Mouse (Mus musculus) hindbrain, embryonic 12.5 days (tissue): ENCODE results near the gene Kndc1. TPM values are rescaled to one million over a fixed set of nuclear protein-coding genes. Genes with fewer than 3 reads are reported as not detected.

Source experiments
- ATAC-seq: fragments of 200-750 bp; cut with Nextera tagmentation; 2 replicates; pipeline ENCODE4 v1.8.0; 2017; ENCODE audit warnings: moderate TSS enrichment; ENCODE audit not compliant: low FRiP score
- H3K27ac ChIP-seq: fragments of 300-500 bp; sonication (generic); 2 replicates; pipeline ENCODE4 v1.5.1; 2016; ENCODE audit warnings: mild to moderate bottlenecking
- H3K27me3 ChIP-seq: fragments of 300-500 bp; sonication (generic); 2 replicates; pipeline ENCODE4 v1.6.1; 2016; ENCODE audit warnings: mild to moderate bottlenecking
- H3K36me3 ChIP-seq: fragments of 300-500 bp; sonication (generic); 2 replicates; pipeline ENCODE4 v1.6.1; 2016; ENCODE audit warnings: mild to moderate bottlenecking
- H3K4me1 ChIP-seq: fragments of 300-500 bp; sonication (generic); 2 replicates; pipeline ENCODE4 v1.6.1; 2016
- H3K4me2 ChIP-seq: fragments of 300-500 bp; sonication (generic); replicated peaks from 2 replicates; pipeline ENCODE4 v1.6.1; 2016; ENCODE audit warnings: mild to moderate bottlenecking
- H3K4me3 ChIP-seq: fragments of 300-500 bp; sonication (generic); 2 replicates; pipeline ENCODE4 v1.5.1; 2016; ENCODE audit warnings: mild to moderate bottlenecking
- H3K9ac ChIP-seq: fragments of 300-500 bp; sonication (generic); 2 replicates; pipeline ENCODE4 v1.6.1; 2016; ENCODE audit warnings: mild to moderate bottlenecking, moderate library complexity
- H3K9me3 ChIP-seq: fragments of 300-500 bp; sonication (generic); replicated peaks from 2 replicates; pipeline ENCODE4 v1.6.1; 2016; ENCODE audit warnings: mild to moderate bottlenecking
- whole genome bisulfite sequencing: fragments of 180-500 bp; shearing (Covaris S2); methylation state at CpG from one replicate; pipeline ENCODE4 v1.1.7; 2016; 5-methylcytosine and 5-hydroxymethylcytosine counted together
- polyA plus RNA-seq: library from polyadenylated mRNA; unstranded; fragments of >200 nt; fragmentation: Nextera tagmentation; extraction: Ambion mirVana; gene quantifications from 2 replicates; pipeline ENCODE4 v1.2.1, GENCODE M21; 2016

Kndc1 gene
- 3.5 and 3.8 TPM in 2 replicates for polyA plus RNA-seq

DNA sequence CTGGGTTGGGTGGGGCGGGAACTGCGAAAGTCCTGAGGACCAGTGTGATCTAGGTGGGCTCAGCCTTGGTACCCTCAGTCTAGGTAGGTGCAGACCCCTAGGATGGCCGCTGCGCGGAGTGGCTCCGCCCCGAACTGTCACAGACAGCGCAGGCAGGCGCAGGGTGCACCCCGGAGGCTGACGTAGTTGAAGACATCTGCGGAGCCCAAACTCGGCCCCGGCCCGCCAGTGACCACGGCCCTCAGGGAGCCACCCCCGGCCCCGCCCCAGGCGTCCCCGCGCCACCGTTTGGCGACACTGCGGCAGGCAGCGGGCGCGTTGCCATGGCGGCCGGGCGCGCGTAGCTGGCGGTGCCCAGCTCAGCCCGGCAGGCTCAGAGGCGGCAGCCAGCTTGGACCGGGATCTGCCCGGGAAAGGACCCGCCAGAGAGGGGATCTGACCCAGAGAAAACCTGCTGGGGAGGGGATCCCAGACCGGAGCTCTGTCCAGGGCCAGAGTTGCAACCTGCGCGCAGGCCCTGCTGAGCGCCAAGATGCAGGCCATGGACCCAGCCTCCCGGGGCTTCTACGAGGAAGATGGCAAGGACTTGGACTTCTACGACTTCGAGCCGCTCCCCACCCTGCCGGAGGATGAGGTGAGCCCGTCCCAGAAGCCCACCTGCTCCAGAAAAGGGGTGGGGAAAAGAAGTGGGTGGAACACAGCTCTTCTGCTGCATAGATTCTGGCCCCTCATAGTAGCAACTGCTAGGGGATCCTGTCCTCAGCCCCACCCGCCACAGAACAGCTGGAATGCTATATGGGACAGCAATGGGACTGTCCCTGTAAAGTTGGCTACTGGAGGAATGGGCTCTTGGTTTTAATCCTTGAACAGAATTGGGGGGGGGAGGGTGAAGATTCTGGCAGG is at the start of gene Kndc1:
Gene Kndc1 (plus strand): TSS at position 42 of the 903 bp plus-strand sequence.
- Histone ChIP-seq H3K9ac (peak within 1 kb of the TSS; percentile 69), H3K4me3 (peak within 1 kb of the TSS; percentile 53), H3K4me1 (peaks cover 13% of the 10 kb centered on the region), H3K4me2 (peak within 1 kb of the TSS; percentile 92), H3K9me3 (no peaks in the 10 kb centered on the region), H3K27me3 (peaks cover 42% of the 10 kb centered on the region), H3K27ac (no peak within 1 kb of the TSS), H3K36me3 (no peaks in the 10 kb centered on the region)
- 1% methylated on average over 50 of the region's 50 CpGs for WGBS
- ATAC-seq = peak; percentile 78

DNA sequence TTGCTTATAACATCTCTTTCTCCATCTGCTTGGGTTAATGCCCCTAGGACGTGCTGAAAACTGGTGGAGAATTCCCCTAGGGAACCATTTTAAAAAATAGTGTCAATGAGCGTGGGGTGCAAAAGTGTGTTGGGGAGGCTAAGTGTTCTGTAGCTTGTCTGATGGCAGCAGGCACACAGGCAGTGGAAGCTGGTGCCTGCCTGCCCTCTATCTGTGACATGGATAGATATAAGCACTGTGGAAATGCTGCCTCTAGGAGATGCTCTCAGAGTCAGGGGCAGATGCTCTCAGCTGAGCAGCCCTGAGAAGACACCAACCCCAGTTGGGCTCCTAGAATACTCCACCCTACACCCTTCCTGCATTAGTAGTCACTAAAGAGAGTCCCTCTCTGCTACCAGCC is 49.4 kb upstream of the Kndc1 start:
- H3K4me1 ChIP-seq = peaks cover 15% of the 10 kb centered on the region

DNA sequence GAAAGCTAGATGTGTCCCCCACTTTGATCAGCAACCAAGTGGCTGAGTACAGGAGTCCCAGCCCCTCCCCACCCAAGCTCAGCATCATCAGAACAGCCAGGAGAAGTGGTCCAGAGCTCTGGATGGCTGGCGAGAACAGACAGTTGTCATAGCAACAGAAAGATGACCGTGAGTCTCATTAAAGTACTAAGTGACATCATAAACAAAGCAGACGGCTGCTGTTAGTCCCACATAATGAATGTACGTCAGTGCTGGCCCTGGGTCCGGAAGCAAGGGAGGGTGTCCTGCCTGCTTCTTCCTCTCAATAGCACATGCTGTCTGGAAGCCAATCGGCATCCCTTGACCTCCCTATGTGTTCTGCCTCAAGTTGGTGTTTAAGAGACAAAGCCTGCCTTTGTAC is 44.3 kb upstream of the Kndc1 start:
- Histone ChIP-seq H3K9ac (0 out of 2 replicates have a peak overlapping the region, but pooled peaks have one; percentile 32), H3K4me3 (no peak overlapping the region), H3K27me3 (no peaks in the 10 kb centered on the region), H3K9me3 (no peaks in the 10 kb centered on the region), H3K27ac (peak overlapping the region; percentile 72), H3K4me2 (no peak overlapping the region; the same call in 1 of the 2 replicates), H3K4me1 (peaks cover 29% of the 10 kb centered on the region), H3K36me3 (peaks cover 7% of the 10 kb centered on the region; the same call in 1 of the 2 replicates)
- 26% methylated on average over 6 of the region's 6 CpGs for WGBS
- ATAC-seq = peak; percentile 88

More for the DNA sequence above, 49.4 kb upstream of the Kndc1 start:
- H3K36me3 ChIP-seq = peaks cover 18% of the 10 kb centered on the region
- no peaks in the 10 kb centered on the region for H3K27me3 ChIP-seq
- H3K4me2 ChIP-seq = no peak overlapping the region
- H3K9me3 ChIP-seq = no peaks in the 10 kb centered on the region; the same call in 1 of the 2 replicates
- ATAC-seq = no peak
- H3K4me3 ChIP-seq = no peak overlapping the region
- 79% methylated on average over 2 of the region's 2 CpGs for WGBS
- no peak overlapping the region for H3K9ac ChIP-seq
- no peak overlapping the region for H3K27ac ChIP-seq

GRCm38 (mm10) chr7:139850677-139851076 is 43.8 kb upstream of the Kndc1 start:
- no peaks in the 10 kb centered on the region for H3K27me3 ChIP-seq
- H3K4me3 ChIP-seq = no peak overlapping the region
- peak overlapping the region; percentile 72 for H3K27ac ChIP-seq
- H3K9me3 ChIP-seq = no peaks in the 10 kb centered on the region
- no peak overlapping the region for H3K9ac ChIP-seq
- ATAC-seq = no peak; the same call in 1 of the 2 replicates
- peaks cover 7% of the 10 kb centered on the region; the same call in 1 of the 2 replicates for H3K36me3 ChIP-seq
- WGBS = 48% methylated on average over 5 of the region's 5 CpGs
- no peak overlapping the region for H3K4me2 ChIP-seq
- peaks cover 29% of the 10 kb centered on the region for H3K4me1 ChIP-seq

GRCm38 (mm10) chr7:139851098-139851497 is 43.4 kb upstream of the Kndc1 start:
- Histone ChIP-seq H3K27ac (peak overlapping the region; percentile 3), H3K4me1 (peaks cover 29% of the 10 kb centered on the region), H3K4me3 (no peak overlapping the region), H3K9me3 (no peaks in the 10 kb centered on the region), H3K4me2 (no peak overlapping the region), H3K36me3 (peaks cover 7% of the 10 kb centered on the region; the same call in 1 of the 2 replicates), H3K9ac (no peak overlapping the region), H3K27me3 (no peaks in the 10 kb centered on the region)
- ATAC-seq = peak; percentile 49; the same call in 1 of the 2 replicates
- 53% methylated on average over 6 of the region's 6 CpGs for WGBS

GRCm38 (mm10) chr7:139855261-139855660 is 39.2 kb upstream of the Kndc1 start:
- Histone ChIP-seq H3K4me1 (peaks cover 13% of the 10 kb centered on the region), H3K9ac (no peak overlapping the region), H3K4me3 (no peak overlapping the region), H3K27ac (no peak overlapping the region), H3K27me3 (no peaks in the 10 kb centered on the region), H3K36me3 (peaks cover 7% of the 10 kb centered on the region; the same call in 1 of the 2 replicates), H3K4me2 (no peak overlapping the region), H3K9me3 (no peaks in the 10 kb centered on the region)
- 80% methylated on average over 11 of the region's 11 CpGs for WGBS
- ATAC-seq = no peak

GRCm38 (mm10) chr7:139861411-139861810 is 33.1 kb upstream of the Kndc1 start:
- no peaks in the 10 kb centered on the region for H3K27me3 ChIP-seq
- H3K9ac ChIP-seq = no peak overlapping the region
- H3K4me2 ChIP-seq = no peak overlapping the region
- no peaks in the 10 kb centered on the region for H3K36me3 ChIP-seq
- ATAC-seq = 0 out of 2 replicates have a peak, but pooled peaks have one; percentile 35
- H3K9me3 ChIP-seq = no peaks in the 10 kb centered on the region
- no peak overlapping the region for H3K4me3 ChIP-seq
- no peaks in the 10 kb centered on the region for H3K4me1 ChIP-seq
- H3K27ac ChIP-seq = no peak overlapping the region
- WGBS = 30% methylated on average over 3 of the region's 3 CpGs

DNA sequence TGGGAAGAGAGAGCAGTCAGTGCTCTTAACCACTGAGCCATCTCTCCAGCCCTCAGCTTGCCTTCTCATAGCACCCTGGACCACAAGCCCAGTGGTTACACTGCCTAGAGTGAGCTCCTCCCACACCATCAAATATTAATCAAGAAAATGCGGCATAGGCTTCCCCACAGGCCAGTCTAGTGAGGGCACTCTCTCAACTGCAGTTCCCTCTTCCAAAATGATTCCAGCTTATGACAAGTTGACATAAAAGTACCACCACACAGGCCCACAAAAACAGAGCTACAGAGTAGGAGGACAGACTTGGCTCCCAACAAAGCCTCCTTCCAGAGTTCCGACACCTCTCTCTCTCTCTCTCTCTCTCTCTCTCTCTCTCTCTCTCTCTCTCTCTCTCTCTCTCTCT is 31.4 kb upstream of the Kndc1 start:
- H3K36me3 ChIP-seq = no peaks in the 10 kb centered on the region
- no peaks in the 10 kb centered on the region for H3K4me1 ChIP-seq
- no peak overlapping the region for H3K9ac ChIP-seq
- no peak overlapping the region for H3K4me2 ChIP-seq
- 90% methylated on average over 2 of the region's 2 CpGs for WGBS
- H3K4me3 ChIP-seq = no peak overlapping the region
- ATAC-seq = no peak
- H3K9me3 ChIP-seq = no peaks in the 10 kb centered on the region
- H3K27ac ChIP-seq = no peak overlapping the region
- H3K27me3 ChIP-seq = no peaks in the 10 kb centered on the region

DNA sequence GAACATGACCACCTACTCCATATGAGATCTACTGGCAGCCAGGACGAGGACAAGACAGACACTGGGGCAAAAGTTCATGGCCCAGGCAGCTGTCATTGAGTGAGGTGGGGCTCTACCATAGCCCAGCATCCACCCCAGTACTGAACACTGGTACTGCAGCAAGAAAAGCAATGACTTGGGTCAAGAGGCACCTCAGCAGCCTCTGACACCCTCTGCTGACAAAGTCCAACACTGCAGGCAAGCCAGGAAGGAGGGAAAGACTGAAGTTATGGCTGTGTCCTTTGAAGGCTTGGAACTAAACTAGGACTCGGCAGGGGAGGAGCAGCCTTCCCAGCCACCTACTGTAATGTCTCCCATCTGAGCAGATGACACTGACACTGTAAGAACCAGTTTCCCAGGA is 30.2 kb upstream of the Kndc1 start:
- WGBS = 61% methylated on average over 2 of the region's 2 CpGs
- no peaks in the 10 kb centered on the region for H3K36me3 ChIP-seq
- no peak overlapping the region for H3K27ac ChIP-seq
- no peaks in the 10 kb centered on the region for H3K27me3 ChIP-seq
- H3K9me3 ChIP-seq = no peaks in the 10 kb centered on the region
- no peak overlapping the region for H3K9ac ChIP-seq
- no peak overlapping the region for H3K4me2 ChIP-seq
- ATAC-seq = no peak
- no peaks in the 10 kb centered on the region for H3K4me1 ChIP-seq
- H3K4me3 ChIP-seq = no peak overlapping the region

- no peaks in the 10 kb centered on the region for H3K4me1 ChIP-seq
- 91% methylated on average over 1 of the region's 1 CpGs for WGBS
- H3K9ac ChIP-seq = no peak overlapping the region
- no peaks in the 10 kb centered on the region for H3K9me3 ChIP-seq
- no peak overlapping the region for H3K27ac ChIP-seq
- H3K4me2 ChIP-seq = no peak overlapping the region
- no peaks in the 10 kb centered on the region for H3K27me3 ChIP-seq
- H3K36me3 ChIP-seq = no peaks in the 10 kb centered on the region
- ATAC-seq = no peak
- no peak overlapping the region for H3K4me3 ChIP-seq
These were observed 29.6 kb upstream of the Kndc1 start for GRCm38 (mm10) chr7:139864871-139865270.

DNA sequence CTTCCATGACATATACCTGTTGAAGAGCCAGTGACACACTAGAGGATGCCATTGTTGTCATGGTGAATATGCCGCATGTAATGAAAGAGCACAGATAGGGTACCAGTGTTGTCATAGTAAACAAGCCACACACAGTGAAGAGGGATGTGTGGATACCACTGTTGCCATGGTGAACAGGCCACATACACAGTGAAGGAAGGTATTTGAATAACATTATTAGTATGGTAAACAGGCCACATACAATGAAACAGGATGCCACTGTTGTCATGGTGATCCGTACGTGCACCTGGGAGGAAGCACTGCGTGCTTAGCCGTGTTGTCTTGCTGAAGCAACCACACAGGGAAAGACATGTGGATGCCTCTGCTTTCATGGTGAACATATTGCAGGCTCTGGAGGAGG is 23.5 kb upstream of the Kndc1 start:
- H3K4me2 ChIP-seq = no peak overlapping the region
- H3K27ac ChIP-seq = no peak overlapping the region
- H3K9me3 ChIP-seq = no peaks in the 10 kb centered on the region
- no peak overlapping the region for H3K4me3 ChIP-seq
- H3K4me1 ChIP-seq = no peaks in the 10 kb centered on the region
- no peaks in the 10 kb centered on the region for H3K27me3 ChIP-seq
- 0 out of 2 replicates have a peak, but pooled peaks cover 10% of the 10 kb centered on the region for H3K36me3 ChIP-seq
- 76% methylated on average over 5 of the region's 5 CpGs for WGBS
- no peak overlapping the region for H3K9ac ChIP-seq
- ATAC-seq = no peak

DNA sequence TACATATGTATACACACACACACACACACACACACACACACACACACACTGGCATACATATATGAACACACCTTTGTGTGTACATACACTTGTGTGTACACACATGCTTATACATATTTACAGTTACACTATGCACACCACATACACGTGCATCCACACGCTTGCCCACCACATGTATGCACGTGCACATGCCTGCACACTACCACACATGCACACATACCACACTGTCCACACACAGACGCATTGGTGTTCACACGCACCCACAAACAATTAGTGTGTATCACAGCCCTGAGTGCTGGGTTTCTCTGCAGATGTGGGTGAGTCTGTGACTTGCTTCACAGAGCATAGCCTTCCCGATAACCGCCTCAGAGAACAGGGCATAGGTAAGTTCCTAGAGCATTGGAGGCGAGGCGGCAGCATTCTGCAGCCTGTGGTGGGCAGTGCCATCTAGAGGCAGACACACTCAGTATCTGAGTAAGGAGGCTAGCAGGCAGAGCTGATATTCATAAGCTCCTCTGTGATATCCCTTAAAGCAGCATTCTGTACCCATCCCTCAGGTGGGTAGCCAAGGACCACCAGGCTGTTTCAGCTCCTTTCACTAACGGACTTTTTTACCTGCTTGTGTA is 17.2 kb upstream of the Kndc1 start:
- Histone ChIP-seq H3K9me3 (no peaks in the 10 kb centered on the region), H3K27ac (no peak overlapping the region), H3K4me2 (no peak overlapping the region), H3K4me3 (no peak overlapping the region), H3K36me3 (0 out of 2 replicates have a peak, but pooled peaks cover 10% of the 10 kb centered on the region), H3K4me1 (no peaks in the 10 kb centered on the region), H3K27me3 (no peaks in the 10 kb centered on the region), H3K9ac (no peak overlapping the region)
- 75% methylated on average over 10 of the region's 10 CpGs for WGBS
- ATAC-seq = peak; percentile 48
